Mouse (Mus musculus): Measurements from ENCODE around the gene Clip3. TPM values are rescaled to one million over a fixed set of nuclear protein-coding genes. Genes with fewer than 3 reads are reported as not detected.

Clip3 gene
- polyA plus RNA-seq, 1 experiment: 6.6 TPM

DNA sequence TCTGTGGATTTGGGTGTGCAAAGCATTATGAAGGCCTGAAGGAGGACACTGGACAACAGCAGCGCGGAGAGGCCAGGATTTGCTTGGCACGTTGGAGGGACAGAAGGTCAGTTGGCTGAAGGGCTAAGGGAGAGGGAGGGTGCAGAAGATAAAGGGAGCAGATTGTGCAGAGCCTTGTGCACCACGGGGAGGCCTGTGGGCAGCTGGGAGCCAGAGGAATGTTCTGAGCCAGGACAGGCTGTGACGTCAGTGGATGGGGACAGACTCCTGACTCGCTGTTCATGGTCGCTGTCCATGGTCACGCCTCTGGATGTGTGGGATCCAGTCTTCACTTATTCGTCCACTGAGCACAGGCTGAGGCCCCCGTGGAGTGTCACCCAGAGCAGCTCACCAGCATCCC, 3.6 kb downstream of the Clip3 start:
- TF ChIP-seq POLR2A (IDR thresholded peaks at IDR 0.05; ENCODE audit: control insufficient read depth, low read depth, low read length) (peak; percentile 34; the same call in 1 of the 2 replicates), CTCF (IDR thresholded peaks at IDR 0.05; ENCODE audit: control insufficient read depth, insufficient read depth, insufficient replicate concordance, low read depth, low read length) (no peak)
- Histone ChIP-seq H3K4me1 (ENCODE audit: control insufficient read depth, insufficient read depth, low read length) (peaks cover 15% of the 10 kb centered on the region), H3K36me3 (ENCODE audit: control insufficient read depth, insufficient read depth, low read length) (no peaks in the 10 kb centered on the region), H3K4me3 (ENCODE audit: control insufficient read depth, low read depth, low read length) (no peak overlapping the region), H3K27me3 (ENCODE audit: control insufficient read depth, insufficient read depth, low read length) (no peaks in the 10 kb centered on the region), H3K27ac (ENCODE audit: control insufficient read depth, insufficient read depth, low read depth, low read length) (peak overlapping the region; percentile 34)

DNA sequence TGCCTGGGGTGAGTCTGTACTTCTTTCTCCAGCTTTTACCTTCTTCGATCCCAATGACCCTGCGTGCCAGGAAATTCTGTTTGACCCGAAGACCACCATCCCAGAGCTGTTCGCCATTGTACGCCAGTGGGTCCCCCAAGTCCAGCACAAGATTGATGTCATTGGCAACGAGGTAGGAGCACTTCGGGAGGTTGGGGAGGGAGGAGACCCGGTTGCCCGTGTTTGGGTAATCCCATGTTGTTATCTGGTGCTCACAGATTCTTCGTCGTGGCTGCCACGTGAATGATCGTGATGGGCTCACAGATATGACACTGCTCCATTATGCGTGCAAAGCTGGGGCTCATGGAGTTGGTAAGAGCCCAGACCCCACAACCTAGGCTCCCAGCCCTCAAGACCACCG, 5.3 kb downstream of the Clip3 start:
- no peak overlapping the region for H3K4me3 ChIP-seq (ENCODE audit: control insufficient read depth, low read depth, low read length)
- TF ChIP-seq POLR2A (IDR thresholded peaks at IDR 0.05; ENCODE audit: control insufficient read depth, low read depth, low read length) (no peak), CTCF (IDR thresholded peaks at IDR 0.05; ENCODE audit: control insufficient read depth, insufficient read depth, insufficient replicate concordance, low read depth, low read length) (no peak)
- peaks cover 4% of the 10 kb centered on the region for H3K4me1 ChIP-seq (ENCODE audit: control insufficient read depth, insufficient read depth, low read length)
- H3K36me3 ChIP-seq (ENCODE audit: control insufficient read depth, insufficient read depth, low read length): no peaks in the 10 kb centered on the region
- no peaks in the 10 kb centered on the region for H3K27me3 ChIP-seq (ENCODE audit: control insufficient read depth, insufficient read depth, low read length)
- no peak overlapping the region for H3K27ac ChIP-seq (ENCODE audit: control insufficient read depth, insufficient read depth, low read depth, low read length)

DNA sequence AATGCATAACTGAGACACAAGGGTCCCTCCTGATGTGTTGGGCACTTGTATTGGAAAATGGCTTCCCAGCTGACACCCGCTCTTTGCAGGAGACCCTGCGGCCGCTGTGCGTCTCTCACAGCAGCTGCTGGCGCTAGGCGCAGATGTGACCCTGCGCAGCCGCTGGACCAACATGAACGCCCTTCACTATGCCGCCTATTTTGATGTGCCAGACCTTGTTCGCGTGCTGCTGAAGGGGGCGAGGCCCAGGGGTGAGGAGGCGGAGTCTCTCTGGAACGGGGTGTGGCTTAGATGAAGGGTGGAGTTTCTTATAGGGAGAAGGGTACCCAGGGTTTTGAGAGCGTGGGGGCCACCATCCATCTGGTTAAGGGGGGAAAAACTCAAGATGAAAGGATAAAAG, 5.7 kb downstream of the Clip3 start:
- H3K27me3 ChIP-seq (ENCODE audit: control insufficient read depth, insufficient read depth, low read length): no peaks in the 10 kb centered on the region
- no peak overlapping the region for H3K4me3 ChIP-seq (ENCODE audit: control insufficient read depth, low read depth, low read length)
- no peak overlapping the region for H3K27ac ChIP-seq (ENCODE audit: control insufficient read depth, insufficient read depth, low read depth, low read length)
- H3K4me1 ChIP-seq (ENCODE audit: control insufficient read depth, insufficient read depth, low read length): no peaks in the 10 kb centered on the region
- TF ChIP-seq CTCF (IDR thresholded peaks at IDR 0.05; ENCODE audit: control insufficient read depth, insufficient read depth, insufficient replicate concordance, low read depth, low read length) (no peak), POLR2A (IDR thresholded peaks at IDR 0.05; ENCODE audit: control insufficient read depth, low read depth, low read length) (no peak)
- H3K36me3 ChIP-seq (ENCODE audit: control insufficient read depth, insufficient read depth, low read length): no peaks in the 10 kb centered on the region

DNA sequence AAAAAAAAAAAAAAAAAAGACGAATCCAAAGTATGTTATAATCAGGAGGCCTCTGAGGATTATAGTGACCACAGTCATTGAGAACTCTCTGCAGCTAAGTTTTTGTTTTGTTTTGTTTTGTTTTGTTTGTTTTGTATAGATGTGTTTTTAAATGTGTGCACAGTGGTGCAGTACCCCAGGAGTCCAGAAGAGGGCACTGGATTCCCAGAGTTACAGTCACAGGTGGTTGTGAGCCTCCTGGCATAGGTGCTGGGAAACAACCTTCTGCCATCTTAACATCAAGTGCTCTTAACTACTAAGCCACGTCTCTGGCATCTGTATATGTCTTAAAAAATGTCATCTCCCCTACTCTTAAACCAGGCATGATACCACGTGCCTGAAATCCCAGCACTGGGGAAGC, 9.4 kb downstream of the Clip3 start:
- H3K36me3 ChIP-seq (ENCODE audit: control insufficient read depth, insufficient read depth, low read length): no peaks in the 10 kb centered on the region
- TF ChIP-seq POLR2A (IDR thresholded peaks at IDR 0.05; ENCODE audit: control insufficient read depth, low read depth, low read length) (no peak), CTCF (IDR thresholded peaks at IDR 0.05; ENCODE audit: control insufficient read depth, insufficient read depth, insufficient replicate concordance, low read depth, low read length) (peak; percentile 63; the same call in 1 of the 2 replicates)

DNA sequence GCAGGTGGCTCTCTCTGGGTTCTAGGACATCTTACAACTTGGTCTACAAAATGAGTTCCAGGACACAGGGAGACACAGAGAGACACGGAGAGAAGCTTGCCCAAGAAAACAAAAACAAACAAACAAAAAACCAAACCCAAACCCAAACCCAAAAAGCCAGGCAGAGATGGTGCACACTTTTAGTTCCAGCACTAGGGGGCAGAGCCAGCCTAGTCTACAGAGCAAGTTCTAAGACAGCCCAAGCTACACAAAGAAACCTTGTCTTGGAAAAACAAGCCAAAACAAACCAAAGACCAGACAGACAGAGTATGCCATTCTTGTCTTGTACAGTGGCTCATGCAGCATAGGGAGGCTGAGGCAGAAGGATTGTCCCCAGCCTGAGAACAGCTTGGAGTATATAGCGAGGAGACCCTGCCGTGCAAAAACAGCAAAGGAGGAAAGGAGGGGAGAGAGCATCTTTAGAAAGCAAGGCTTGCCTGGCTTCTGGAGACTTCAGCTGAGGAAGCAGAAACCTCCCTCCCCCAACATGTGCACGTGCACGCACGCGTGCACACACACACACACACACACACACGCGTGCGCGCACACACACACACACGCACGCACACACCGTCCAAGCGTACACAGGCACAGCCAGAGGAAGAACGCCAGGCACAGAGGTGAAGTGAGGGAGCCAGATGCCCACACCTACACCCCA, 14.7 kb downstream of the Clip3 start:
- H3K4me1 ChIP-seq (ENCODE audit: control insufficient read depth, insufficient read depth, low read length): peaks cover 19% of the 10 kb centered on the region
- H3K36me3 ChIP-seq (ENCODE audit: control insufficient read depth, insufficient read depth, low read length): no peaks in the 10 kb centered on the region
- H3K4me3 ChIP-seq (ENCODE audit: control insufficient read depth, low read depth, low read length): no peak overlapping the region
- TF ChIP-seq POLR2A (IDR thresholded peaks at IDR 0.05; ENCODE audit: control insufficient read depth, low read depth, low read length) (no peak), CTCF (IDR thresholded peaks at IDR 0.05; ENCODE audit: control insufficient read depth, insufficient read depth, insufficient replicate concordance, low read depth, low read length) (no peak)
- no peaks in the 10 kb centered on the region for H3K27me3 ChIP-seq (ENCODE audit: control insufficient read depth, insufficient read depth, low read length)
- no peak overlapping the region for H3K27ac ChIP-seq (ENCODE audit: control insufficient read depth, insufficient read depth, low read depth, low read length)

More for the DNA sequence above, 9.4 kb downstream of the Clip3 start:
- H3K4me1 ChIP-seq (ENCODE audit: control insufficient read depth, insufficient read depth, low read length): no peaks in the 10 kb centered on the region
- H3K27ac ChIP-seq (ENCODE audit: control insufficient read depth, insufficient read depth, low read depth, low read length): no peak overlapping the region
- no peaks in the 10 kb centered on the region for H3K27me3 ChIP-seq (ENCODE audit: control insufficient read depth, insufficient read depth, low read length)
- H3K4me3 ChIP-seq (ENCODE audit: control insufficient read depth, low read depth, low read length): no peak overlapping the region

DNA sequence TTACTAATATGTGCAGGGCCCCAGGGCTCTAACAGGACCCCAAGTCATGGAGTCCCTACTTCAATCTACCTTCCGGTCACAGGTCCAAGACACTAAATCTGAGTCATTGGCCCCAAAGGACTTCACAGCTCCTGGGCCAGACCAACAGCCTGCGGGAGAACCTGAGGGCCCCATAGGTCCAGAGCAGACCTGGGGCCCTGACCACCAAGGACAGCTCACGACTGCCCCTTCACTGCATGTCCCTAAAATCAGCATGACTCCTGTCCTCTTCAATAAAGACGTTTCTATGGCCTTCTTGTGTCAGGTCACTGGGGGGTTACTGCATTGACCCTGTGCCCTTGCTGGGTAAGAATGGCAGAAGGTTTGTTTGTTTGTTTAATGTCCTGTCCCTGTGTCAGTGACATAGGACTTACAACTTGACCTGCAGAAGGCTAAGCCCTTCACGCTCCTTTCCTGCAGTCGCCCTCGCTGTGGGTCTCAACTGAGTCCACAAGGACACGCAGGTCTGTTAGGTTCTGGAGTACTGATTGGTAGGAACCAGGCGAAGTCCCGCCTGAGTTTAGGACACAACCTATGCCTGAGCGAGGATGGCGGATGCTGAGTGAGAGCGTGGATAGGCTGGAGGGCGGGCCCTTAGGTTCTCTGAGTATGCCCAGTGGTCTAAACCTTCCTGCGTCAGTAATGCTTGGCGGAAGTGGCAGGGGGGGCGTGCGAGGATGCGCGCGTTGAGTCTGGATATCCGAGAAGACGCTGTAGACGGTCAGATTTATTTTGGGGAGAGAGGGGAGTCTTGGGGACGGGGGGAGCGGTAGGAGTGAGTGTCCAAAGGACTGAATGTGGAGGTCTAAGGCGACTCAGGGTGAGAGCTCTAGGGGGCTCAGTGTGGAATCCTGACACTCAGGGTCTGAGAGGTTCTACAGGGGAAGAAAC, 16.8 kb downstream of the Clip3 start, which contains the start of gene Alkbh6:
Gene Alkbh6 (plus strand): TSS at position 642 of the 930 bp plus-strand sequence.
- peak within 1 kb of the TSS; percentile 39 for H3K27ac ChIP-seq (ENCODE audit: control insufficient read depth, insufficient read depth, low read depth, low read length)
- TF ChIP-seq POLR2A (IDR thresholded peaks at IDR 0.05; ENCODE audit: control insufficient read depth, low read depth, low read length) (peak; percentile 81), CTCF (IDR thresholded peaks at IDR 0.05; ENCODE audit: control insufficient read depth, insufficient read depth, insufficient replicate concordance, low read depth, low read length) (no peak)
- peaks cover 19% of the 10 kb centered on the region for H3K4me1 ChIP-seq (ENCODE audit: control insufficient read depth, insufficient read depth, low read length)
- H3K36me3 ChIP-seq (ENCODE audit: control insufficient read depth, insufficient read depth, low read length): no peaks in the 10 kb centered on the region
- peak within 1 kb of the TSS; percentile 81 for H3K4me3 ChIP-seq (ENCODE audit: control insufficient read depth, low read depth, low read length)
- H3K27me3 ChIP-seq (ENCODE audit: control insufficient read depth, insufficient read depth, low read length): no peaks in the 10 kb centered on the region
